In the genomic region with DNA sequence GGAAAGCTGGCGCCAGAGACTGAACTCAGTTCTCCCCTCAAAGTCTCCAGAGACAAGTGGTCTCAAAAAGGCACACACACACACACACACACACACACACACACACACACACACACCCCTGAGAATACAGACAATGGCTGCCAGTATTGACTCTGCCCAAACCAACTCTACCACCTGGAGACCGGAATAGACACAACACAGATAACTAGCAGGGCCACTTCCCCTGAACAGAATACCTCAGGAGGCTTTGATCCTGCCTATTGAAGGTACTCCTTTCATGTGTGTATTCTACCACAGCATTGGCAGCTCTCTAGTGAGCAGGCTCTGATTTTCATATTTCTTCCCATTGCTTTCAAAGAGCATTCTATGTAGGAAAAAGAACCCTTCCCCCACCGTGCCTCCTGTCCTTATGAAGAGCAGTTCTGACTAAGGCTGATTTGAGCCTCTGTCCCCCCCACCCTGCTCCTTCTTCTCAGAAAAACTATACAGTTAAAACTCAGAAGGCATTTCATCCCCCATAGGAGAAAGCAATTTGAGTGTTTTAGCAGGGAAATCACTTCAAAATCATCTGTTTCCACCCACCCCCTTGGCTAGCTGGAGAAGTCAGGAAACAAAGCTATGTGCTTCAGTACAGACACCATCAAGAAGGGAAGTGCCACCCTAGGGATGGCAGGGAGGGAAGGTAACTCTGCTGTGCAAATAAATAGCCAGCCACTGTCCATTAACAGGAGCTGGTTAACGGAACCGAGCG, we compare ENCODE assay signal across 14 mouse cellular contexts.
DNase-seq lines count a peak whose midpoint lies in the region; ATAC-seq lines count a peak whose summit lies in the region.
"Had no signal": no experiment of that assay in that cellular context is flagged by ENCODE, and none has a peak within 500 bp of the region (broad histone marks: within the 10 kb centered on the region; RNA-seq: fewer than 3 reads in every experiment).

No protein-coding gene starts in this region.

- peaks cover 5% of the 10 kb centered on the region for H3K4me1 ChIP-seq in forebrain, embryonic 14.5 days (ENCODE audit: control insufficient read depth, insufficient read depth, low read length)
- peaks cover 13% of the 10 kb centered on the region for H3K4me1 ChIP-seq in midbrain, embryonic 12.5 days

- peak; percentile 66 for ATAC-seq in frontal cortex, adult (ENCODE audit: low TSS enrichment)
- ATAC-seq in forebrain, embryonic 14.5 days = peak; percentile 60; the same call in 1 of the 2 replicates
- ATAC-seq in midbrain, embryonic 12.5 days (ENCODE audit: low FRiP score, low read depth) = peak; percentile 44; the same call in 1 of the 2 replicates
- ATAC-seq: lung, postnatal 0 days had no signal

- H3K27ac ChIP-seq in forebrain, embryonic 14.5 days (ENCODE audit: low read depth, low read length) = no peak overlapping the region
- peak overlapping the region; percentile 56 for H3K27ac ChIP-seq in midbrain, embryonic 12.5 days (replicated peaks)
- H3K27ac ChIP-seq: embryonic facial prominence, embryonic 13.5 days; liver, embryonic 14.5 days had no signal

- intact Hi-C loops in gastrocnemius, postnatal 36 days (cut with DNase I) = no loop called here

- H3K27me3 ChIP-seq in forebrain, embryonic 14.5 days (replicated peaks; ENCODE audit: control insufficient read depth, insufficient read depth, low read length) = no peaks in the 10 kb centered on the region
- no peaks in the 10 kb centered on the region for H3K27me3 ChIP-seq in midbrain, embryonic 12.5 days
- H3K27me3 ChIP-seq: embryonic facial prominence, embryonic 13.5 days; heart, embryonic 12.5 days had no signal

- no peak overlapping the region for H3K9ac ChIP-seq in forebrain, embryonic 14.5 days (ENCODE audit: low read length)
- no peak overlapping the region for H3K9ac ChIP-seq in midbrain, embryonic 12.5 days (replicated peaks)
- H3K9ac ChIP-seq: embryonic facial prominence, embryonic 13.5 days; heart, embryonic 12.5 days; liver, embryonic 14.5 days had no signal

- no peaks in the 10 kb centered on the region for H3K36me3 ChIP-seq in forebrain, embryonic 14.5 days (ENCODE audit: control insufficient read depth, insufficient read depth, low read length)
- no peaks in the 10 kb centered on the region for H3K36me3 ChIP-seq in midbrain, embryonic 12.5 days
- H3K36me3 ChIP-seq: embryonic facial prominence, embryonic 13.5 days; heart, embryonic 12.5 days had no signal

- WGBS in forebrain, embryonic 14.5 days = 74% methylated on average over 6 of the region's 6 CpGs
- 69% methylated on average over 6 of the region's 6 CpGs for WGBS in midbrain, embryonic 12.5 days

- DNase-seq in frontal cortex, postnatal 10 days (ENCODE audit: low spot score in 2 of 2) = no peak
- peak; percentile 50 for DNase-seq in brain, adult 2 months (ENCODE audit: low read depth, low spot score)
- peak; percentile 61 for DNase-seq in forebrain, embryonic 14.5 days (ENCODE audit: low spot score)
- DNase-seq in gastrocnemius, postnatal 36 days = no peak
- no peak for DNase-seq in adrenal gland, postnatal 14 days
- no peak for DNase-seq in kidney, postnatal 10 days
- DNase-seq: cerebellum, adult 11 months; kidney, adult 8-10 months had no signal

- no peak overlapping the region for H3K4me2 ChIP-seq in forebrain, embryonic 14.5 days (ENCODE audit: low read length)
- H3K4me2 ChIP-seq in midbrain, embryonic 12.5 days (replicated peaks) = no peak overlapping the region
- H3K4me2 ChIP-seq: embryonic facial prominence, embryonic 13.5 days; heart, embryonic 12.5 days had no signal

- H3K9me3 ChIP-seq in forebrain, embryonic 14.5 days (replicated peaks; ENCODE audit: control insufficient read depth, low read length) = no peaks in the 10 kb centered on the region
- H3K9me3 ChIP-seq in midbrain, embryonic 12.5 days = no peaks in the 10 kb centered on the region
- H3K9me3 ChIP-seq: embryonic facial prominence, embryonic 13.5 days; heart, embryonic 12.5 days had no signal

- no peak overlapping the region for H3K4me3 ChIP-seq in forebrain, embryonic 14.5 days (ENCODE audit: low read depth, low read length)
- H3K4me3 ChIP-seq in midbrain, embryonic 12.5 days = no peak overlapping the region
- H3K4me3 ChIP-seq: embryonic facial prominence, embryonic 13.5 days; heart, embryonic 12.5 days had no signal

Comparison
In these comparisons a context has a peak if more than half of its experiments do, and no peak if none do; other contexts are left out.
1. DNase-seq: peak in brain, adult 2 months (single experiment) and forebrain, embryonic 14.5 days (single experiment); none in frontal cortex, postnatal 10 days (0 of 2), gastrocnemius, postnatal 36 days (0 of 2), adrenal gland, postnatal 14 days (single experiment) and kidney, postnatal 10 days (single experiment).
2. Peak in every context shown above with its lines, with median percentiles within 50 percentile points of each other: ATAC-seq.